1 mouse cellular context compared by ENCODE assay signal in genomic region chr11:88950640-88951250, GRCm38 (mm10).
TF ChIP-seq lines count a peak whose summit lies in the region.

No protein-coding gene starts in this region.

TF ChIP-seq in MEL, 35 proteins besides CTCF, POLR2A, EP300 and RAD21:
- TF ChIP-seq RCOR1 (IDR thresholded peaks at IDR 0.05; ENCODE audit: low read depth, low read length) (0 out of 2 replicates have a peak, but pooled peaks have one; percentile 8), ELF1 (IDR thresholded peaks at IDR 0.05; ENCODE audit: low read depth, low read length) (no peak)
